Mouse (Mus musculus) hindbrain, embryonic 13.5 days (tissue): Measurements from ENCODE around the gene Gm10944. TPM values are rescaled to one million over a fixed set of nuclear protein-coding genes. Genes with fewer than 3 reads are reported as not detected.

Experiments used
- ATAC-seq: fragments of 200-750 bp; cut with Nextera tagmentation; 2 replicates; pipeline ENCODE4 v1.8.0; 2017; ENCODE audit warnings: moderate TSS enrichment; ENCODE audit not compliant: low FRiP score
- H3K27ac ChIP-seq: fragments of 300-500 bp; sonication (generic); 2 replicates; pipeline ENCODE4 v1.5.1; 2015; ENCODE audit warnings: inconsistent platforms, mild to moderate bottlenecking, moderate library complexity
- H3K27me3 ChIP-seq: fragments of 300-500 bp; sonication (generic); 2 replicates; pipeline ENCODE4 v1.6.1; 2015; ENCODE audit warnings: mild to moderate bottlenecking, inconsistent platforms
- H3K36me3 ChIP-seq: fragments of 300-500 bp; sonication (generic); 2 replicates; pipeline ENCODE4 v1.6.1; 2015; ENCODE audit warnings: mild to moderate bottlenecking, inconsistent platforms
- H3K4me1 ChIP-seq: fragments of 300-500 bp; sonication (generic); replicated peaks from 2 replicates; pipeline ENCODE4 v1.6.1; 2015; ENCODE audit warnings: inconsistent platforms
- H3K4me2 ChIP-seq: fragments of 300-500 bp; sonication (generic); 2 replicates; pipeline ENCODE4 v1.6.1; 2015; ENCODE audit warnings: inconsistent platforms, mild to moderate bottlenecking, moderate library complexity
- H3K4me3 ChIP-seq: fragments of 300-500 bp; sonication (generic); 2 replicates; pipeline ENCODE4 v1.5.1; 2015; ENCODE audit warnings: mild to moderate bottlenecking, inconsistent platforms
- H3K9ac ChIP-seq: fragments of 300-500 bp; sonication (generic); 2 replicates; pipeline ENCODE4 v1.6.1; 2015; ENCODE audit warnings: mild to moderate bottlenecking, inconsistent platforms
- H3K9me3 ChIP-seq: fragments of 300-500 bp; sonication (generic); 2 replicates; pipeline ENCODE4 v1.6.1; 2016; ENCODE audit warnings: inconsistent platforms
- WGBS: fragments of 180-500 bp; shearing (Covaris S2); methylation state at CpG from one replicate; pipeline ENCODE4 v1.1.7; 2015; 5-methylcytosine and 5-hydroxymethylcytosine counted together
- polyA plus RNA-seq: library from polyadenylated mRNA; unstranded; fragments of >200 nt; fragmentation: Nextera tagmentation; extraction: Ambion mirVana; gene quantifications from 2 replicates; pipeline ENCODE4 v1.2.1, GENCODE M21; 2015

Gm10944 gene
- polyA plus RNA-seq, 1 experiment from 2014 or later = not detected

DNA sequence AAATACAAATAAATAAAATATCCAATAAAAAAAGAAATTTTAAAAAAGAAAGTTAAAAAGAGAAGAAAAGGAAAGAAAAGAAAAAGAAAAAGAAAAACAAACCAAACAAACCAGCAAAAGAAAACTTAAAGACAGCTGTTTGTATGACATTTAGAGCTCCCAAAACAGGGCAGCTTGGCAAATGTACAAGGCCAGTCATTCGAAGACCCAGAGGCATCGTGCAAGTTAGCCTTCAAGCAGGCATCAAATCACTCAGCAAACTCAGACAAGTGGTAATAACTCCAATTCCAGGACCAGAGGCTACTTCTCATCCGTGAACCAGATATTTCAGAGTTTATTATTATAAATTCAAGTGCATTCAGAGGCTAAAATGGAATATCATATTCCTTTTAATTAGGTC lies 45.4 kb downstream of the Gm10944 start:
- H3K27ac ChIP-seq = no peak overlapping the region
- no peak overlapping the region for H3K9ac ChIP-seq
- no peaks in the 10 kb centered on the region for H3K9me3 ChIP-seq
- H3K27me3 ChIP-seq = no peaks in the 10 kb centered on the region
- no peaks in the 10 kb centered on the region for H3K4me1 ChIP-seq
- no peaks in the 10 kb centered on the region for H3K36me3 ChIP-seq
- no peak for ATAC-seq
- 94% methylated on average over 3 of the region's 3 CpGs for WGBS
- no peak overlapping the region for H3K4me2 ChIP-seq
- no peak overlapping the region for H3K4me3 ChIP-seq

Other genes starting within 250 kb of the Gm10944 start
- gene Adgb, start 209.0 kb upstream of the Gm10944 start, polyA plus RNA-seq = 0.19 and 0.22 TPM in 2 replicates
- gene Rab32, start 123.1 kb upstream of the Gm10944 start, polyA plus RNA-seq = 5.3 and 6.4 TPM in 2 replicates